Mouse (Mus musculus) midbrain, embryonic 13.5 days (tissue): ENCODE data around the gene Foxred2. TPM values are rescaled to one million over a fixed set of nuclear protein-coding genes. Genes with fewer than 3 reads are reported as not detected.

ENCODE experiments used
- ATAC-seq: fragments of 200-750 bp; cut with Nextera tagmentation; 2 replicates; pipeline ENCODE4 v1.8.0; 2017; ENCODE audit warnings: mild to moderate bottlenecking, moderate TSS enrichment, moderate library complexity
- H3K27ac ChIP-seq: fragments of 300-500 bp; sonication (generic); 2 replicates; pipeline ENCODE4 v1.5.1; 2015; ENCODE audit warnings: inconsistent platforms, mild to moderate bottlenecking, moderate library complexity
- H3K27me3 ChIP-seq: fragments of 300-500 bp; sonication (generic); 2 replicates; pipeline ENCODE4 v1.6.1; 2015; ENCODE audit warnings: mild to moderate bottlenecking, inconsistent platforms
- H3K36me3 ChIP-seq: fragments of 300-500 bp; sonication (generic); 2 replicates; pipeline ENCODE4 v1.6.1; 2015; ENCODE audit warnings: mild to moderate bottlenecking, inconsistent platforms
- H3K4me1 ChIP-seq: fragments of 300-500 bp; sonication (generic); replicated peaks from 2 replicates; pipeline ENCODE4 v1.6.1; 2015; ENCODE audit warnings: inconsistent platforms
- H3K4me2 ChIP-seq: fragments of 300-500 bp; sonication (generic); replicated peaks from 2 replicates; pipeline ENCODE4 v1.6.1; 2015; ENCODE audit warnings: moderate library complexity, mild to moderate bottlenecking, inconsistent platforms
- H3K4me3 ChIP-seq: fragments of 300-500 bp; sonication (generic); replicated peaks from 2 replicates; pipeline ENCODE4 v1.5.1; 2015; ENCODE audit warnings: mild to moderate bottlenecking, inconsistent platforms
- H3K9ac ChIP-seq: fragments of 300-500 bp; sonication (generic); replicated peaks from 2 replicates; pipeline ENCODE4 v1.6.1; 2015; ENCODE audit warnings: mild to moderate bottlenecking, inconsistent platforms
- H3K9me3 ChIP-seq: fragments of 300-500 bp; sonication (generic); 2 replicates; pipeline ENCODE4 v1.6.1; 2016; ENCODE audit warnings: mild to moderate bottlenecking, inconsistent platforms
- WGBS: fragments of 180-500 bp; shearing (Covaris S2); methylation state at CpG from one replicate; pipeline ENCODE4 v1.1.7; 2015; 5-methylcytosine and 5-hydroxymethylcytosine counted together
- polyA plus RNA-seq: library from polyadenylated mRNA; unstranded; fragments of >200 nt; fragmentation: Nextera tagmentation; extraction: Ambion mirVana; gene quantifications from 2 replicates; pipeline ENCODE4 v1.2.1, GENCODE M21; 2015

Gene Foxred2
- polyA plus RNA-seq, 1 experiment from 2014 or later, result 8.1 TPM

DNA sequence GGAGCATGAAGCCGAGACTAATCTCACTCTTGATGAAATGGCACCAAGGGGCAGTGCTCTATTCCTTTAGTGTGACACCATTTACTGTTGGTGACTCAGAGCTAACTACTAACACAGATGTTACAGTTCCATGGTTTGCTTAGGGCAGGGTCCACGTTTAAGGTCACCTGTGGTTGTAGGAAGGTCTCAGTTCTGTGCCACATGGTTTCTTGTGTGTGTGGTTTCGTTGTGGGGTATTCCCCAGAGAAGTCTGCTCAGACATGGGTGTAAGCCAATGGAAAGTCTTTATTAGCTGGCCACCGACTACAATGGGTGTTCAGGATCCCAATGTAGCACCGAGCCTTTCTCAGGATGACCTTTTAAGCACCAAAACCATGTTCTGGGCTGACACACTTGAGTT, 18.0 kb downstream of the Foxred2 start:
- H3K9ac ChIP-seq, result no peak overlapping the region
- H3K9me3 ChIP-seq, result no peaks in the 10 kb centered on the region
- no peak for ATAC-seq
- 70% methylated on average over 5 of the region's 5 CpGs for WGBS
- H3K27me3 ChIP-seq, result peaks cover 10% of the 10 kb centered on the region; the same call in 1 of the 2 replicates
- no peak overlapping the region for H3K27ac ChIP-seq
- peaks cover 8% of the 10 kb centered on the region for H3K4me1 ChIP-seq
- no peak overlapping the region for H3K4me3 ChIP-seq
- H3K36me3 ChIP-seq, result peaks cover 18% of the 10 kb centered on the region
- no peak overlapping the region for H3K4me2 ChIP-seq

DNA sequence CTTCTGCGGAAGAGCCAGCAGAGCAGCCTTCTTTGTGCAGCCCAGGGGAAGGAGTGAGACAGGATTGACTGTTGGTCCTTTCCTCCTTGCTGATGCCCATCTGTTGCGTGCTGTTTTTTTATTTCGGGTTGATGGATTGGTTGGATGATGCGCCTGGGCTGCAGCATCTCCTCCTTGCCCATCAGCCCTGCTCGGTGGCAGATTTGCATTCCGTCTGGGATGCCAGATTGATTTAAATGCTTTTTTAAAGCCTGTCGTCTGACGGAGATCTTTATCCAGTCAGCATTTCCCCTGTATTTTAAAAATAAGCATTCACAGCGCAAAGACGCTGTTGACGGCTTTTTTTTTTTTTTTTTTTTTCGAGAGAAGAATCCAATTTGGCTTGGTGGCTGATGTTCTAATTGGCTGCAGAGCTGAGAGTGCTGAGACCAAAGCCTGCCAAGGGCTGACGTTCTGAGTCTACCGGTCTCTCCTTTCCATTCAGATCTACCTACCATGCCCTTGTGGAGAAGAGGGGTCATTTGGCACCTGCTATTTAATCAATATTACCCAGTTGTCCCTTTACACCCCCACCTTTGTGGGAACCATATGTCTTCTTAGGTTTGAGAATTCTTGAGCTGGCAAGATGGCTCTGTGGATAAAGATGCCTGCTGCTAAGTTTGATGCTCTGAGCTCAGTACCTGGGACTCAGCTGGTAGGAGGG, 20.7 kb downstream of the Foxred2 start:
- peaks cover 9% of the 10 kb centered on the region for H3K4me1 ChIP-seq
- H3K4me2 ChIP-seq, result no peak overlapping the region
- no peak for ATAC-seq
- no peaks in the 10 kb centered on the region for H3K9me3 ChIP-seq
- no peaks in the 10 kb centered on the region for H3K36me3 ChIP-seq
- no peak overlapping the region for H3K4me3 ChIP-seq
- no peak overlapping the region for H3K9ac ChIP-seq
- no peak overlapping the region for H3K27ac ChIP-seq
- 83% methylated on average over 14 of the region's 14 CpGs for WGBS
- H3K27me3 ChIP-seq, result peaks cover 10% of the 10 kb centered on the region; the same call in 1 of the 2 replicates

DNA sequence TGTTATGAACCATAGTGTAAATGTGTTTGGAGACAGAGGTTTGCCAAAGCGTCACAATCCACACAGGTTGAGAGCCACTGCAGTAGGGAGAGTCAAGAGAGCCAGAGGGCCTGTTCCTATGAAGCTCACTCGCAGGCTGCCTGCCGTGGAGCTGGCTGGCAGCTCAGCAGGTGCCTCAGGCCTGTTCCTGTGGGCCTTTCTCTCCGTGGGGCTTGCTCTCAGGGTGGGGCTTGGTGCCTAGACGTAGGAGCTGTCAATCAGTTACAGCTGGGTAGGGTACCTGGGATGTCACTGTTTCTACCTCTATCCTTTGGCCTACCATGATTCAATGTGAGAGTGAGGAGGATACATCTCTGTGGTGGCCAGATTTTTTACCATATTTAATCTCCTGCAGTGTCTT, 21.6 kb downstream of the Foxred2 start:
- no peak for ATAC-seq
- Histone ChIP-seq H3K9me3 (no peaks in the 10 kb centered on the region), H3K9ac (no peak overlapping the region), H3K4me1 (peaks cover 10% of the 10 kb centered on the region), H3K4me2 (no peak overlapping the region), H3K36me3 (no peaks in the 10 kb centered on the region), H3K27ac (no peak overlapping the region), H3K4me3 (no peak overlapping the region), H3K27me3 (peaks cover 10% of the 10 kb centered on the region; the same call in 1 of the 2 replicates)
- WGBS, result 72% methylated on average over 5 of the region's 5 CpGs

DNA sequence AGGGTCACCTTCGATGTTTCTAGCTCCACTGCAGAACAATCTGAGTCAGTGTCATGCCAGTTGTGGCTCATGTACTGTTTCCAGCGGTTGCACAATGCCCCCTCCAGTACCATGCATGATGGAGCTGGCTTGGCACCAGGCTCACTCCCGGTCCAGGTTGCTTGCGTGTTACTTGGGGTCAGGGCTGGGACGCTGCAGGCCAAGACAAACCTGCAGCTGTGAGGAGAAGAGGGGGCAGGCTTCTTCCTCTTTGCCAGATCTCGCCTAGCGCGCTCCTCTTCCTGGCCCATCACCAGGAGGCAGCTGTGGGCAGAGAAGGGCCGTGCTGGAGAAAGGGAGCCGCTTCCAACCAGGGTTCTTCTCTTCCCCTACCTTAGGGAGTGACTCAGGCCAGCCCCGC, 22.2 kb downstream of the Foxred2 start:
- WGBS, result 76% methylated on average over 11 of the region's 11 CpGs
- peak overlapping the region; percentile 41; the same call in 1 of the 2 replicates for H3K4me2 ChIP-seq
- no peak overlapping the region for H3K27ac ChIP-seq
- no peaks in the 10 kb centered on the region for H3K9me3 ChIP-seq
- H3K4me1 ChIP-seq, result peaks cover 16% of the 10 kb centered on the region
- peak; percentile 21; the same call in 1 of the 2 replicates for ATAC-seq
- no peak overlapping the region for H3K4me3 ChIP-seq
- H3K9ac ChIP-seq, result no peak overlapping the region
- H3K27me3 ChIP-seq, result peaks cover 10% of the 10 kb centered on the region; the same call in 1 of the 2 replicates
- no peaks in the 10 kb centered on the region for H3K36me3 ChIP-seq

DNA sequence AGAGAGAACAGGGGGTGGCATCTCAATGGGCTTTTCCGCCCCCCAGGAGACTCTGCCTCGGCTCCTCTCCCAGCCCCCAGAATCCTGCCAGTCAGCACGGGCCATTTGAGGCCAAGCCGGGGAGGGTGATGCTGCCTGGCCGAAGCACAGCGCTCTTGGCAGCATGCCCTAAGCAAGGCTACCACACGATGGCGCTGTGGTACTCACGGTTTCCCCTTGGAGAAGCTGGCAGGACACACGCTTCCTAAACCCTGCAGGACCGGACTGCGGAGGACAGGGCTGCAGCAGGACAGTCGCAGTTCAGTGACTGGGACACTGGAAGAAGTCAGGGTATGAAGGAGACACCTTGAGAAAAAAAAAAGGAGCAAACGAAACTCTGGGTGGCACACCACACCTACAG, 22.8 kb downstream of the Foxred2 start:
- H3K9ac ChIP-seq, result peak overlapping the region; percentile 46; the same call in 1 of the 2 replicates
- H3K9me3 ChIP-seq, result no peaks in the 10 kb centered on the region
- H3K4me1 ChIP-seq, result peaks cover 18% of the 10 kb centered on the region
- peak overlapping the region; percentile 41 for H3K4me2 ChIP-seq
- no peak overlapping the region for H3K27ac ChIP-seq
- ATAC-seq, result peak; percentile 48; the same call in 1 of the 2 replicates
- no peaks in the 10 kb centered on the region for H3K36me3 ChIP-seq
- peaks cover 10% of the 10 kb centered on the region; the same call in 1 of the 2 replicates for H3K27me3 ChIP-seq
- peak overlapping the region; percentile 14 for H3K4me3 ChIP-seq
- 1% methylated on average over 14 of the region's 14 CpGs for WGBS

DNA sequence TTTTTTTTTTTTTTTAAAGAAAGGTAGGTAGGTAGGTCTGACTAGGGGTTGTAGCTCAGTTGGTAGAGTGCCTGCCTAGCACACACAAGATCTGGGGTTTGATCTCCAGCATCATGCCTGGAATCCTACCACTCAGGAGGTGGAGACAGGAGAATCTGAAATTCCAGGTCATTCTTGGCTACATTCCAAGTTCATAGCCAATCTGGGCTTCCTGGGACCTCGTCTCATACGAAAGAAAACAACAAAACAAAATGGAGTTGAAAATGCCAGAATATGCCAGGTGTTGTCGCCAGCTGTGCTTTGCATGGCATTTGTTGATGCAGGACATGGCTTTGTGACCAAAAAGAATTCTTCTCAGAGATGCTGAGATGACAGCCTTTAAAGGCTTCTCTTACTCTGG, 23.3 kb downstream of the Foxred2 start:
- Histone ChIP-seq H3K4me3 (no peak overlapping the region), H3K27me3 (peaks cover 10% of the 10 kb centered on the region; the same call in 1 of the 2 replicates), H3K9me3 (no peaks in the 10 kb centered on the region), H3K9ac (no peak overlapping the region), H3K4me2 (no peak overlapping the region), H3K4me1 (peaks cover 19% of the 10 kb centered on the region), H3K36me3 (no peaks in the 10 kb centered on the region), H3K27ac (no peak overlapping the region)
- ATAC-seq, result no peak
- 60% methylated on average over 3 of the region's 3 CpGs for WGBS

DNA sequence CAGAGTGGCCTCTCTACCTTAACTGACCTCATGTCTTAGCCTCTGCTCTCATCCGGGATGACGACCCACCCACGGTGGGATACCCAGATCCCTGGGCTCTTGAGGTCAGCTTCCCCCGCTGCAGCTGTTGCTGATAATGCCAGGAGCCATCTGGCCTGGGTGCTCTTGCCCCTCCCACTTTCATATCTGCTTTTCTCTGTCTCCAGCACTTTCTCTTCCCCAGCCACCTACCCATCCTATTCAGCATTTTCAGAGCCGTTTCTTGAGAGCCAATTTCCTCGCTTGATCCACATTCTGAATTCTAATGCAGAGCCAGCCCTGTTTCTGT, 24.9 kb downstream of the Foxred2 start:
- no peak for ATAC-seq
- Histone ChIP-seq H3K9ac (0 out of 2 replicates have a peak overlapping the region, but pooled peaks have one; percentile 11), H3K36me3 (peaks cover 9% of the 10 kb centered on the region; the same call in 1 of the 2 replicates), H3K4me1 (peaks cover 33% of the 10 kb centered on the region), H3K9me3 (no peaks in the 10 kb centered on the region), H3K4me3 (no peak overlapping the region), H3K27me3 (peaks cover 10% of the 10 kb centered on the region; the same call in 1 of the 2 replicates), H3K27ac (no peak overlapping the region), H3K4me2 (no peak overlapping the region)
- WGBS, result 79% methylated on average over 6 of the region's 6 CpGs

DNA sequence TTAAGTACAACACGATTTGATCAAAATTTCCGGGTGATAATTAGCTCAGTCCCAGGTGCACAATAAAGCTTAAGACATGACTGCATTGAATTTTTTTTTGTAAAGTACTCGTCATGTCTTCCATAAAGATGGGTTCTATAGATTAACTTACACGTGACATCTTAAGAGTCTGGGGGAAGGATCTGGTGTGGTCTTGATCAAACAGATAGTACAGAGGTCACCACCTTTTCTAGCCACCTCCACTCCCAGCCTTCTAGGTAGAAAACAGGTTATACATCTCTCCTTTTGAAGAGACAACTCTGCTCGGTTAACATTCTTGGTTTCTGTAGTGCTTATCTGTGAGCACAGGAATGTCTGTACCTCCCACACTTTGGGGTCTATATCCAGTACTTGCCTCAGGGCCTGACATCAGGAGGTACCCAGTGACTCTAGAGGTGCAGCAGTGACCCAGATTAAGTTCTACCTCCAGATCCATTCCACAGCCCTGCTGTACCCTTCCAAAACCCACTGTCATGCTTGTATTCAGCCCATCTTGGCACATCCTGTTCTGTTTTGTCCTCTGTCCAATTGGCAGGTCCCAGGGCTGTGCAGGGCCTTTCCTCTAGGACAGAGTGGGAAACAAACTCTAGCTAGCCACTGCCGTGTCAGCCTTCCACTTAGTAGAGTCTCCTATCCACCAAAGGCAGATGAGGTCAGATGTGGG, 25.4 kb downstream of the Foxred2 start:
- Histone ChIP-seq H3K36me3 (peaks cover 13% of the 10 kb centered on the region; the same call in 1 of the 2 replicates), H3K27me3 (peaks cover 10% of the 10 kb centered on the region; the same call in 1 of the 2 replicates), H3K4me2 (no peak overlapping the region), H3K9ac (no peak overlapping the region), H3K9me3 (no peaks in the 10 kb centered on the region), H3K4me3 (no peak overlapping the region), H3K27ac (no peak overlapping the region), H3K4me1 (peaks cover 33% of the 10 kb centered on the region)
- WGBS, result 83% methylated on average over 6 of the region's 6 CpGs
- no peak for ATAC-seq

DNA sequence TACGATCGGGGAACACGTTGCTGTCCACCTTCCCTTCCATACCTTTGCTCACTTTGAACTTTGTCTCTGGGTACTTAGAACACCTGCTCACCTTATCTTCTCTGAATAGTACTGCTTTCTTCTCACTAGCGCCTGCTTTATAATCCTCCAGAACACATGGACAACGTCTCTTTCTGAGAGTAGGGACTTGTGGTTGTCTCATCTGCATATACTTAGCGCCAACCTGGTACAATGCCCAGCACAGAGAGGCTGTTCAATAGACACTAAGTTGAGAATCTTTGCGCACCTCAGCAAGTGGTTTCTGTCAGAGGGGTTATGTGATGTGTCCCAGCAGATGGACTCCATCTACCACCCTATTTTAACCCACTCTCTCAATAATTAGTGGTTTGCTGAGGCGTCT, 26.7 kb downstream of the Foxred2 start:
- Histone ChIP-seq H3K4me1 (peaks cover 33% of the 10 kb centered on the region), H3K36me3 (peaks cover 17% of the 10 kb centered on the region; the same call in 1 of the 2 replicates), H3K4me3 (peak overlapping the region; percentile 81), H3K4me2 (peak overlapping the region; percentile 69), H3K9ac (peak overlapping the region; percentile 61), H3K27me3 (peaks cover 8% of the 10 kb centered on the region; the same call in 1 of the 2 replicates), H3K9me3 (no peaks in the 10 kb centered on the region), H3K27ac (no peak overlapping the region)
- no peak for ATAC-seq
- WGBS, result 56% methylated on average over 8 of the region's 8 CpGs

DNA sequence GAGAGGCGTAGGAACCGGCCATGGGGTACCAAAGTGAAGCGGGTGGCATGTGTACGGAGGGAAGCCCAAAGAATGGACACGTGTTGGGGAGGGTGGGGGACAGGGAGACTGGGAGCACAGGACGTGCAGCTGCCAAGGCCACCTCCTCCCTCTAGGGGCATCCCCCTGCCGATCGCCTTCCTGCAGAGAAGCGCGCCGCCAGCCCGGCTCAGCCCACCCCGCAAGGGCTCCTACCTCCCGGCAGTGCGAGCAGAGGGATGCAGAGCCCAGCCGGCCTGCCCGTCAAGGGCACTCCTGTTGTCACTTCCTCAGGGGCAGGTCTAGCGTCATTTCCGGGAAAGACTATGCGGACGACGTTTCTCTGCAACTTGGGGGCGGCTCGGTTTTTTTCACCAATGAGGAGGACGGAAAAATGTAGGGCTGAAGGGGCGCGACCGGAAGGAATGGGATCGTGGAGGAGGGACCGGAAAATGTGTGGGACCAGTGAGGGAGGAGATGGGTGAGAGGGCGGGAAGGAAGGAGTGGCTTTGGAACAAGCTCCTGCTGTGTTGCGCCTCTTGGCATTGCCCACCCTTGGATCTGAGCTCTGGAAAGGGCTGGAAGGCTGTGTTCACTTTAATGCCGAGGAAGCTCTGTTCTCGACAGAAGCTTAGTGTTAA, 27.7 kb downstream of the Foxred2 start, which contains the start of gene Txn2:
Gene Txn2, minus strand, starts transcription at position 334 of the 659 bp plus-strand sequence.
- H3K9ac ChIP-seq, result peak within 1 kb of the TSS; percentile 79
- WGBS, result under 1% methylated on average over 34 of the region's 34 CpGs
- peak; percentile 98 for ATAC-seq
- peak within 1 kb of the TSS; percentile 69 for H3K4me2 ChIP-seq
- H3K27me3 ChIP-seq, result no peaks in the 10 kb centered on the region
- peak within 1 kb of the TSS; percentile 81 for H3K4me3 ChIP-seq
- no peaks in the 10 kb centered on the region for H3K9me3 ChIP-seq
- peaks cover 27% of the 10 kb centered on the region for H3K4me1 ChIP-seq
- H3K36me3 ChIP-seq, result peaks cover 27% of the 10 kb centered on the region
- H3K27ac ChIP-seq, result peak within 1 kb of the TSS; percentile 95

DNA sequence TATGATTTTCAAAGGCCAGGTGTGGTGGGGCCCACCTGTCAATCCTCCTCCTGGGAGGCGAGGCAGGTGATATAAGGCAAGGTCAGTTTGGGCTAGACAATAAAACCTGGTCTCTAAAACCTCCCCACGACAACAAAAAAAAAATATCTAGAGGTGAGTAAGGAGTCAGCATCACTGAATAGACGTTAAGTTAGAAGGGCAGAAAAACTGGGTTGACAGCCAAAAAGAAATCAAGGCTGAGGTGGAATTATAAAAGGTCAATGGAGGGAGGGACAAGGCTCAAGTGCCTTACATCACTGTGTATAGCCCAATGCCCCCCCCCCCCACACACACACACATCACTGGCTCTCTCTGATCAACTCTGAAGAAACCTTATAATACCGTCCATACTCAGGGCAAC, 28.4 kb downstream of the Foxred2 start:
- peak; percentile 13; the same call in 1 of the 2 replicates for ATAC-seq
- Histone ChIP-seq H3K4me2 (peak overlapping the region; percentile 69), H3K9ac (peak overlapping the region; percentile 79), H3K4me3 (peak overlapping the region; percentile 81), H3K9me3 (no peaks in the 10 kb centered on the region), H3K4me1 (peaks cover 24% of the 10 kb centered on the region), H3K27me3 (no peaks in the 10 kb centered on the region), H3K36me3 (peaks cover 33% of the 10 kb centered on the region), H3K27ac (no peak overlapping the region)
- WGBS, result 32% methylated on average over 4 of the region's 4 CpGs

DNA sequence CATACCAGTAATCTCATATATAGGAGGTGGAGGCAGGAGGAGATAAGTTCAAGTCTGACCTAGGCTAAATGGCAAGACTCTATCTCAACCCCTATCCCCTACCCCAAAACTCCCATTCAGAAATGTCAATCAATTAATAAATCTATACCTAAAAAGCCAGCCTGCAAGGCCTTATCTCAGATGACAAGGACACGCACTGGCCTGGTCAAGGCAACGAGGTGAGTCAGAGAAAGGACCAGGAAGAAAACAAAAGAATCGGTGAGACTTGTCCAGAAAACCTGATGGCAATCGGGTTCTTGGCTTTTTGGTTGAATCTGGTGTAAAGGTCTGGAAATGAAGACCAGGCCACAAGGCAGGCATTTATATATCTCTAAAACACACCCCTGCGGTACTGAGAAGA, 29.6 kb downstream of the Foxred2 start:
- no peaks in the 10 kb centered on the region for H3K9me3 ChIP-seq
- no peak overlapping the region for H3K4me3 ChIP-seq
- no peak overlapping the region for H3K27ac ChIP-seq
- peaks cover 24% of the 10 kb centered on the region for H3K4me1 ChIP-seq
- no peak for ATAC-seq
- no peaks in the 10 kb centered on the region for H3K27me3 ChIP-seq
- WGBS, result 96% methylated on average over 5 of the region's 5 CpGs
- H3K9ac ChIP-seq, result no peak overlapping the region
- peaks cover 45% of the 10 kb centered on the region for H3K36me3 ChIP-seq
- H3K4me2 ChIP-seq, result no peak overlapping the region
